Mouse (Mus musculus) heart, embryonic 12.5 days (tissue): ENCODE results near the gene 4833427G06Rik. TPM values are rescaled to one million over a fixed set of nuclear protein-coding genes. Genes with fewer than 3 reads are reported as not detected.

Experiments used
- ATAC-seq: fragments of 200-750 bp; cut with Nextera tagmentation; 2 replicates; pipeline ENCODE4 v1.8.0; 2017; ENCODE audit warnings: moderate TSS enrichment, moderate library complexity; ENCODE audit not compliant: insufficient number of reproducible peaks, low FRiP score
- H3K27ac ChIP-seq: fragments of 300-500 bp; sonication (generic); 2 replicates; pipeline ENCODE4 v1.5.1; 2016; ENCODE audit warnings: mild to moderate bottlenecking, moderate library complexity; ENCODE audit not compliant: poor library complexity, severe bottlenecking
- H3K27me3 ChIP-seq: fragments of 300-500 bp; sonication (generic); replicated peaks from 2 replicates; pipeline ENCODE4 v1.6.1; 2016; ENCODE audit warnings: mild to moderate bottlenecking, moderate library complexity
- H3K36me3 ChIP-seq: fragments of 300-500 bp; sonication (generic); 2 replicates; pipeline ENCODE4 v1.6.1; 2016; ENCODE audit warnings: mild to moderate bottlenecking, moderate library complexity
- H3K4me1 ChIP-seq: fragments of 300-500 bp; sonication (generic); replicated peaks from 2 replicates; pipeline ENCODE4 v1.6.1; 2016; ENCODE audit warnings: mild to moderate bottlenecking
- H3K4me2 ChIP-seq: fragments of 300-500 bp; sonication (generic); 2 replicates; pipeline ENCODE4 v1.6.1; 2016; ENCODE audit warnings: mild to moderate bottlenecking, moderate library complexity
- H3K4me3 ChIP-seq: fragments of 300-500 bp; sonication (generic); 2 replicates; pipeline ENCODE4 v1.5.1; 2016; ENCODE audit warnings: mild to moderate bottlenecking
- H3K9ac ChIP-seq: fragments of 300-500 bp; sonication (generic); 2 replicates; pipeline ENCODE4 v1.6.1; 2016; ENCODE audit warnings: mild to moderate bottlenecking, moderate library complexity
- H3K9me3 ChIP-seq: fragments of 300-500 bp; sonication (generic); replicated peaks from 2 replicates; pipeline ENCODE4 v1.6.1; 2016; ENCODE audit warnings: mild to moderate bottlenecking, moderate library complexity
- WGBS: fragments of 180-500 bp; shearing (Covaris S2); methylation state at CpG from one replicate; pipeline ENCODE4 v1.1.7; 2016; 5-methylcytosine and 5-hydroxymethylcytosine counted together
- polyA plus RNA-seq: library from polyadenylated mRNA; unstranded; fragments of >200 nt; fragmentation: Nextera tagmentation; extraction: Ambion mirVana; gene quantifications from 2 replicates; pipeline ENCODE4 v1.2.1, GENCODE M21; 2016

4833427G06Rik gene
- polyA plus RNA-seq, 1 experiment from 2014 or later = not detected

- 52% methylated on average over 3 of the region's 3 CpGs for WGBS
- peaks cover 7% of the 10 kb centered on the region for H3K36me3 ChIP-seq
Observed at GRCm38 (mm10) chr9:51068202-51068601, 33.7 kb downstream of the 4833427G06Rik start.

GRCm38 (mm10) chr9:51060601-51061000 is 41.3 kb downstream of the 4833427G06Rik start, which contains the start of gene Btg4:
Gene Btg4 (plus strand): TSS chr9:51060901.
- Histone ChIP-seq H3K36me3 (peaks cover 11% of the 10 kb centered on the region; the same call in 1 of the 2 replicates), H3K27me3 (no peaks in the 10 kb centered on the region), H3K27ac (no peak within 1 kb of the TSS), H3K9me3 (no peaks in the 10 kb centered on the region), H3K9ac (no peak within 1 kb of the TSS), H3K4me2 (no peak within 1 kb of the TSS), H3K4me3 (no peak within 1 kb of the TSS), H3K4me1 (peaks cover 11% of the 10 kb centered on the region)
- no peak for ATAC-seq
- WGBS = 85% methylated on average over 2 of the region's 2 CpGs

More at GRCm38 (mm10) chr9:51068202-51068601, 33.7 kb downstream of the 4833427G06Rik start:
- Histone ChIP-seq H3K9me3 (no peaks in the 10 kb centered on the region), H3K27me3 (no peaks in the 10 kb centered on the region), H3K4me3 (no peak overlapping the region), H3K27ac (no peak overlapping the region), H3K4me2 (no peak overlapping the region), H3K4me1 (peaks cover 32% of the 10 kb centered on the region), H3K9ac (no peak overlapping the region)
- no peak for ATAC-seq

DNA sequence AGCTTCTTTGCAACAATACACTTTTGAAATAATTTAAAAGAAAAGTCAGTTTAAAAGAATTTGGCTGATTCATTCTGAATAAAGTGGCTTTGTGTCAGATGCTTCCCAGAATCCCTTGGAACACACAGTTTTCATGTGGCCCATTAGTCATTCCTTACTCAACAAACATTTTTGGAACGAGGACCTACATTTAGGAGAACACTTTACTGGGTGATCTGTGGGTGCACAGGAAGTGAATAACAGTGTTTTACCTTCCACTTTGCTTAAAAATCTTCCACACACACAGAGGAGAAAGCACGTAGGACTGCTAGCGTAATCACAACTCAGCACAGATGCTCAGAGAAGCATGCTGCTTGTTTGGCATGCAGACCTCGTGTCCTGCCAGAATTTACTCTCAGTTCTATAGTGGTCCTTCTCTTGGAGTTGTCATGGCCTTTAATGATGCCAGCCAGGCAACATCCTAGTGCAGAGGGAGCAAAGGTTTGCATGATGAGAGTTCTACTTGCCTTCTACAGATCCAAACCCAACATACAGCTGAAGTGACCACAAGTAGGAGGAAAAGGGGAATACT is 42.8 kb downstream of the 4833427G06Rik start:
- H3K4me2 ChIP-seq = no peak overlapping the region
- no peak overlapping the region for H3K27ac ChIP-seq
- 0 out of 2 replicates have a peak, but pooled peaks cover 8% of the 10 kb centered on the region for H3K36me3 ChIP-seq
- peaks cover 7% of the 10 kb centered on the region for H3K4me1 ChIP-seq
- no peaks in the 10 kb centered on the region for H3K27me3 ChIP-seq
- no peaks in the 10 kb centered on the region for H3K9me3 ChIP-seq
- no peak overlapping the region for H3K4me3 ChIP-seq
- H3K9ac ChIP-seq = no peak overlapping the region
- WGBS = 59% methylated on average over 4 of the region's 4 CpGs
- ATAC-seq = no peak

- Histone ChIP-seq H3K4me3 (no peak overlapping the region), H3K4me2 (no peak overlapping the region), H3K4me1 (peaks cover 7% of the 10 kb centered on the region), H3K36me3 (0 out of 2 replicates have a peak, but pooled peaks cover 1% of the 10 kb centered on the region), H3K9me3 (no peaks in the 10 kb centered on the region), H3K9ac (no peak overlapping the region), H3K27ac (no peak overlapping the region), H3K27me3 (no peaks in the 10 kb centered on the region)
- ATAC-seq = no peak
- 60% methylated on average over 3 of the region's 3 CpGs for WGBS
Observed at GRCm38 (mm10) chr9:51056360-51057324, 45.2 kb downstream of the 4833427G06Rik start.

GRCm38 (mm10) chr9:51052180-51052579 is 49.7 kb downstream of the 4833427G06Rik start:
- no peak overlapping the region for H3K27ac ChIP-seq
- H3K4me1 ChIP-seq = peaks cover 6% of the 10 kb centered on the region
- no peak for ATAC-seq
- WGBS = 33% methylated on average over 3 of the region's 3 CpGs
- H3K36me3 ChIP-seq = no peaks in the 10 kb centered on the region
- no peak overlapping the region for H3K4me3 ChIP-seq
- H3K4me2 ChIP-seq = no peak overlapping the region
- H3K9ac ChIP-seq = no peak overlapping the region
- no peaks in the 10 kb centered on the region for H3K9me3 ChIP-seq
- no peaks in the 10 kb centered on the region for H3K27me3 ChIP-seq

DNA sequence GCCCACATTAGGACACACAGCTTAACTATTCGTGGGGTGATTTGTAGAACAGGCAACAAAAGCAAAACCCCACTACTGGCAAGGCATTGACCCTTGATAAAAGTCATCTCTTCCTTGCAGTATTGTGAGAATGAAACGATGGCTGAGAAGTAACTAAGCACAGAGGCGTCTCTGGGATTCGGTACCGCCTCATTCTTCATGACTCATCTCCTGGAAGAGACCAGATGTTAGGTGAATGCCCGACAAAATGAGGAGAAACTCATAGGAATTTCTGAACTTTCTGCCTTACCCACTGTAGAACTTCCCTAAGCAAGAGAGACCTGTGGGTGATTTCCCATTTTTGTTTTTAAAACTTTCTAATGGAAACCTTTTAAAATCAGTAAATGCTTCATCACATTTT is 59.7 kb downstream of the 4833427G06Rik start:
- Histone ChIP-seq H3K27ac (no peak overlapping the region), H3K36me3 (no peaks in the 10 kb centered on the region)

GRCm38 (mm10) chr9:51041491-51041980 is 60.3 kb downstream of the 4833427G06Rik start:
- Histone ChIP-seq H3K4me2 (no peak overlapping the region), H3K4me1 (no peaks in the 10 kb centered on the region), H3K9ac (no peak overlapping the region), H3K27me3 (no peaks in the 10 kb centered on the region), H3K4me3 (no peak overlapping the region), H3K9me3 (no peaks in the 10 kb centered on the region), H3K36me3 (no peaks in the 10 kb centered on the region), H3K27ac (no peak overlapping the region)
- ATAC-seq = no peak
- 86% methylated on average over 7 of the region's 7 CpGs for WGBS

More for the DNA sequence above, 59.7 kb downstream of the 4833427G06Rik start:
- ATAC-seq = no peak
- Histone ChIP-seq H3K4me3 (no peak overlapping the region), H3K9ac (no peak overlapping the region), H3K4me2 (no peak overlapping the region), H3K9me3 (no peaks in the 10 kb centered on the region), H3K27me3 (no peaks in the 10 kb centered on the region), H3K4me1 (no peaks in the 10 kb centered on the region)
- 71% methylated on average over 6 of the region's 6 CpGs for WGBS

DNA sequence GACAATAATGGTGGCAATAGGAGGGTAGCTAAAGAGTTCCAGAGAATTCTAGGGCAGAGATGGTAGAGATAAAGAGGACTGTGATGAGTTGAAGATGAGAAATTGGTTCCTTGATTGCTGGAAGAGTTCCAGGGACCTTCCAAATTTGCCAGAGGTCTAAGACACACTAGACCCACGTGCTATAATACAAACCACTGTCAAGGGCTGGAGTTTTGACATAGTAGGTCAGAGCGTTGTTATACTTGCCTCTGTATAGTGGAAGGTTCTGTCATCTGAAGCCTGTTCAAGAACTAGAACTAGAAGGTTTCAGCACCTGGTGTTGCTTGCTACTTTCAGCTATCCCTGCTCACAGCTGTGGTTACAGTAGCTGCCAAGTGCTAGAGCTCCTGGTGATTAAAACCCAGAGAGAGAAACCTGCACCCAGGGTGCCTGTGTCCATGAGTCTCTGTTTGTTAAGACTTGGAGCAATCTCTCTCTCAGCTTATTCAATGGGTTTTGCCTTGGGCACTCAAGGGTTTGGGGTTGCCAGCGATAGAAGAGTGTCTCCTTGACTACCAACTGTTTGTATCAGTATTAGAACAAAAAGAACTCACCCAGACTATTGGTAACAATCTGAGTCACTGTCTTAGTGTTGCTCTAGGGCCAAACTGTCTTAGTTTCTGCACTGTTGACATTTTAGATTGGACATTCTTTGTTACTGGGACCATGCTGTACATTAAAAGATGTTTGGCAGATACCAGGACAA is 68.9 kb downstream of the 4833427G06Rik start:
- Histone ChIP-seq H3K27ac (no peak overlapping the region), H3K4me3 (no peak overlapping the region), H3K36me3 (no peaks in the 10 kb centered on the region), H3K9me3 (no peaks in the 10 kb centered on the region), H3K9ac (no peak overlapping the region), H3K4me1 (peaks cover 5% of the 10 kb centered on the region; the same call in 1 of the 2 replicates), H3K4me2 (no peak overlapping the region), H3K27me3 (no peaks in the 10 kb centered on the region)
- no peak for ATAC-seq
- WGBS = 79% methylated on average over 3 of the region's 3 CpGs

DNA sequence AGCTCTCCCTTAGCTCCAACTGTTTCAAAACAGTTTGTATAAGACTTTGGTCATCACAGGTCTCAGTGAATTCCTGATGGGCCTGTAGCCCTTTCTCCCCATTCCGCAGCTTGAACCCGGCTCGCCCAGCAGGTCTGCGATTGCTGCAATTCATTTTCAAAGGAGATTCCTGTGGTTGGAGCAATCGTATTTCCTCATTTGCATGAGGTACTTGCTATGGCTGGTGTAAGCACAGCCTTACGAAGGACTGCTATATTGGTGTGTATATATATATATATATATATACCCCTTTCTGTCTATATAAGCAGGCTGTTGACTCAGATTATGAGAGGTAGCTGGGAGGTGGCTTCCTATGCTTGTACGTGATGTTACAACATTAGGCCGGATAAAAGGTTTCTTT is 69.6 kb downstream of the 4833427G06Rik start:
- Histone ChIP-seq H3K4me3 (no peak overlapping the region), H3K4me1 (peaks cover 5% of the 10 kb centered on the region; the same call in 1 of the 2 replicates), H3K4me2 (no peak overlapping the region), H3K27ac (no peak overlapping the region), H3K27me3 (no peaks in the 10 kb centered on the region), H3K9me3 (no peaks in the 10 kb centered on the region), H3K9ac (no peak overlapping the region), H3K36me3 (no peaks in the 10 kb centered on the region)
- WGBS = 69% methylated on average over 8 of the region's 8 CpGs
- ATAC-seq = no peak

GRCm38 (mm10) chr9:51031603-51032002 is 70.3 kb downstream of the 4833427G06Rik start:
- ATAC-seq = no peak
- Histone ChIP-seq H3K9me3 (no peaks in the 10 kb centered on the region), H3K9ac (no peak overlapping the region), H3K4me2 (no peak overlapping the region), H3K36me3 (no peaks in the 10 kb centered on the region), H3K27me3 (no peaks in the 10 kb centered on the region), H3K4me1 (peaks cover 5% of the 10 kb centered on the region; the same call in 1 of the 2 replicates), H3K4me3 (no peak overlapping the region), H3K27ac (no peak overlapping the region)
- WGBS = 40% methylated on average over 6 of the region's 6 CpGs
